Mouse (Mus musculus) forebrain, embryonic 16.5 days (tissue): ENCODE results near the gene Pdzrn3. TPM values are rescaled to one million over a fixed set of nuclear protein-coding genes. Genes with fewer than 3 reads are reported as not detected.
A peak's percentile ranks its signal among the peaks of the same experiment; 100 is the strongest.

Experiments used
- ATAC-seq: fragments of 200-750 bp; cut with Nextera tagmentation; 2 replicates; pipeline ENCODE4 v1.8.0; 2017; ENCODE audit warnings: mild to moderate bottlenecking, moderate library complexity
- H3K27ac ChIP-seq: fragments of 300-500 bp; sonication (generic); 2 replicates; pipeline ENCODE4 v1.5.1; 2014; ENCODE audit warnings: low read length, control low read depth
- H3K27me3 ChIP-seq: fragments of 300-500 bp; sonication (generic); replicated peaks from 2 replicates; pipeline ENCODE4 v1.6.1; 2014; ENCODE audit warnings: low read length; ENCODE audit not compliant: control insufficient read depth, insufficient read depth
- H3K36me3 ChIP-seq: fragments of 300-500 bp; sonication (generic); 2 replicates; pipeline ENCODE4 v1.6.1; 2014; ENCODE audit not compliant: control insufficient read depth, insufficient read depth
- H3K4me1 ChIP-seq: fragments of 300-500 bp; sonication (generic); replicated peaks from 2 replicates; pipeline ENCODE4 v1.6.1; 2014; ENCODE audit warnings: low read length; ENCODE audit not compliant: control insufficient read depth, insufficient read depth
- H3K4me2 ChIP-seq: fragments of 300-500 bp; sonication (generic); 2 replicates; pipeline ENCODE4 v1.6.1; 2014; ENCODE audit warnings: mild to moderate bottlenecking, low read length, control low read depth
- H3K4me3 ChIP-seq: fragments of 300-500 bp; sonication (generic); replicated peaks from 2 replicates; pipeline ENCODE4 v1.5.1; 2014; ENCODE audit warnings: mild to moderate bottlenecking, low read length, control low read depth
- H3K9ac ChIP-seq: fragments of 300-500 bp; sonication (generic); replicated peaks from 2 replicates; pipeline ENCODE4 v1.6.1; 2014; ENCODE audit warnings: low read depth, low read length, control low read depth
- H3K9me3 ChIP-seq: fragments of 300-500 bp; sonication (generic); 2 replicates; pipeline ENCODE4 v1.6.1; 2016; ENCODE audit warnings: low read length; ENCODE audit not compliant: control insufficient read depth
- WGBS: fragments of 180-500 bp; shearing (Covaris S2); extraction: QIAGEN DNeasy Blood & Tissue Kit; methylation state at CpG from one replicate; pipeline ENCODE4 v1.1.7; 2014; 5-methylcytosine and 5-hydroxymethylcytosine counted together
- polyA plus RNA-seq: library from polyadenylated mRNA; unstranded; fragments of >200 nt; fragmentation: Nextera tagmentation; extraction: Ambion mirVana; gene quantifications from 2 replicates; pipeline ENCODE4 v1.2.1, GENCODE M21; 2015

Pdzrn3 gene
- polyA plus RNA-seq, 1 experiment from 2014 or later: 24.0 TPM

DNA sequence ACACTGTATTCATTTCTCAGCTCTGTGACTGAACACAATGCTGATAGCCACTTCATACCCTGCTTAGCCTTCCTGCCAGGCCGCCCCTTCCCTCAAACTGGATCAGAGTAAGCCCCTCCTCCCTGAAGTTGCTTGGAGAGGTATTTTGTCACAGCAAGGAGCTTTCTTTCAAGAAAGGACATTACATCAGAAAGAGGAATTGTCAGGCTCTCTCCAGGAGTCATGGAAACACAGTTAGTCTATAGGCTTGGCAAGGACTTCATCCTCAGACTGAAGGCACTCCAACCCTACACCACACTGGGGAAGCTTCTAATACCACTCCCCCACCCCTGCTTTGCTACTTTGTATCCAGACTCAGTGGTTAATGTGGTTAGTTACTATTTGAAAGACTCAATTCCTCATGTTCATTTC lies 224.2 kb downstream of the Pdzrn3 start:
- Histone ChIP-seq H3K36me3 (peaks cover 24% of the 10 kb centered on the region), H3K27ac (no peak overlapping the region), H3K9ac (no peak overlapping the region), H3K4me1 (peaks cover 3% of the 10 kb centered on the region; the same call in 1 of the 2 replicates), H3K4me3 (no peak overlapping the region), H3K27me3 (no peaks in the 10 kb centered on the region), H3K4me2 (no peak overlapping the region), H3K9me3 (no peaks in the 10 kb centered on the region)
- ATAC-seq: 0 out of 2 replicates have a peak, but pooled peaks have one; percentile 38
- 17% methylated on average over 1 of the region's 1 CpGs for WGBS

DNA sequence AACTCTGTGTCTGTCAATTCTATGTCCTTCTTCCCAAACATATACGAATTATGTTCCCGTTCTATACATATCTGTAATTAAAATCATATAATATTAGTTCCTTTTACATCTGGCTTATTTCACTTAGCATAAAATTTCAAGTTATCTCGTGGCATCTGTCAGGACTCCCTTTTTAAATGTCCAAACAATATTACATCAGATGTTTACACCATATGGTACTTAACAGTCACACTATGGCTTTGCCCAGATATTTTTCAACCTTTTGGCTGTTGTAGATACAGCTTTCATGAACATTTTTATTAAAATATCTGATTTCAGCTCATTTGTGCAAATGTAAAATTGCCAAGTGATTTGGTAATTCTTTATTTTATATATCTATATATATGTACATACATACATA lies 242.3 kb downstream of the Pdzrn3 start:
- 78% methylated on average over 3 of the region's 3 CpGs for WGBS
- Histone ChIP-seq H3K27me3 (no peaks in the 10 kb centered on the region), H3K9ac (no peak overlapping the region), H3K27ac (no peak overlapping the region), H3K4me3 (no peak overlapping the region), H3K4me2 (no peak overlapping the region), H3K36me3 (no peaks in the 10 kb centered on the region), H3K9me3 (no peaks in the 10 kb centered on the region), H3K4me1 (no peaks in the 10 kb centered on the region)
- ATAC-seq: no peak

DNA sequence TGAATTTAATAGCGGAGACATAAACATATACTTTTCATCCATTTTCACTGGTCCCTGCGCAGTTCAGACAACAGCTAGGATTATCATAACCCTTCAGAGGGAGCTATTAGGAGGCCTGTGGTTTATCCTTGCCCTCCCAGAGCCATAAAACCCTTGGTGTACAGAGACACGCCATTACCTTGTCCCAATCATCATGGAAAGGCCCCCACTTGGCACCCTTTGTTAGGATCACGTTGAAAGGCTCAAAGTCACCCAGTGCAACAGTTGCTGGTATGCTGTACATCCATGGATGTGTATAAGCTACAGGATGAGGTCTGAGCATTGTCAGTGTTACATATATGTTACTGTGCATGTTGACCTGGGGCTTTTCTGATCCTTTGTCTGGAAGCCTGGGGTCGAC lies 252.3 kb downstream of the Pdzrn3 start:
- 82% methylated on average over 5 of the region's 5 CpGs for WGBS
- ATAC-seq: no peak
- no peaks in the 10 kb centered on the region for H3K36me3 ChIP-seq

DNA sequence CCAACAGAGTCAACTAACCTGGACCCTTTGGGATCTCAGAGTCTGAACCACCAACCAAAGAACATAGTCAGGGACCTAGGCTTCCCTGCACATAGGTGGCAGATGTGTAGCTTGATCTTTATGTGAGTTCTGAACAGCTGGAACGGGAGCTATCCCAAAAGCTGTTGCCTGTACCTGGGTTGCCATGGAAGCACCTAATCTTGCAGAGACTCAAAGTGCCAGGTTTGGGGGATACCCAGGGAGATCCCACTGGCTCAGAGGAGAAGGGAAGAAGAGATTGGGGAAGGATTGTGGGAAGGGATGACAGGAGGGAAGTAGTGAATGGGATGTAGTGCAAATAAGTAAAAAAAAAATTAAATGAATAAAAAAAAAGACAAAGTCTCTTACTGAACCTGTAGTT lies 268.7 kb downstream of the Pdzrn3 start:
- Histone ChIP-seq H3K27ac (no peak overlapping the region), H3K9me3 (no peaks in the 10 kb centered on the region), H3K36me3 (no peaks in the 10 kb centered on the region), H3K4me2 (no peak overlapping the region), H3K4me3 (no peak overlapping the region), H3K27me3 (no peaks in the 10 kb centered on the region), H3K9ac (no peak overlapping the region), H3K4me1 (0 out of 2 replicates have a peak, but pooled peaks cover 3% of the 10 kb centered on the region)
- 74% methylated on average over 1 of the region's 1 CpGs for WGBS
- ATAC-seq: no peak

More for the DNA sequence above, 252.3 kb downstream of the Pdzrn3 start:
- no peak overlapping the region for H3K4me3 ChIP-seq
- H3K9ac ChIP-seq: no peak overlapping the region
- H3K4me2 ChIP-seq: no peak overlapping the region
- no peak overlapping the region for H3K27ac ChIP-seq
- no peaks in the 10 kb centered on the region for H3K27me3 ChIP-seq
- H3K9me3 ChIP-seq: no peaks in the 10 kb centered on the region
- H3K4me1 ChIP-seq: no peaks in the 10 kb centered on the region

DNA sequence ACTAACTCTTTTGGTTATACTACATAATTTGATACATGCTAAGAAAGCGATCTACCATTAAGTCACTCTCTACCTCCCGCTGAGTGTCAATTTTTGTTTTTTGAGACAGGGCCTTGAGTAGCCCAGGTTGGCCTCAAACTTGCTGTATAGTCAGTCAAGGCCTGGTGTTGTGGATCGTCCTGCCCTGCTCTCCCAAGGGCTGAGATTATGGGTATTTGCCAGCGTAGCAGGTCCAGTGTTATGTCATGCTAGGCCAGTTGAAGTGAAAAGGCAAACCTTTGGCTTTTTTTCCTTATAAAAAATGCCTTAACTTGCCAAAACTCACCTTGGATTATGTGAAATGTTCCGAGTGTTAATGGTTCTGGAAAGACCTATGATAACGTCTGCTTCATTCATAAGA lies 274.2 kb downstream of the Pdzrn3 start:
- no peak for ATAC-seq
- H3K9ac ChIP-seq: no peak overlapping the region
- 0 out of 2 replicates have a peak, but pooled peaks cover 3% of the 10 kb centered on the region for H3K4me1 ChIP-seq
- H3K36me3 ChIP-seq: no peaks in the 10 kb centered on the region
- no peak overlapping the region for H3K27ac ChIP-seq
- H3K4me2 ChIP-seq: no peak overlapping the region
- no peaks in the 10 kb centered on the region for H3K27me3 ChIP-seq
- no peak overlapping the region for H3K4me3 ChIP-seq
- WGBS: 90% methylated on average over 6 of the region's 6 CpGs
- H3K9me3 ChIP-seq: no peaks in the 10 kb centered on the region

GRCm38 (mm10) chr6:101101709-101102654 lies 275.7 kb downstream of the Pdzrn3 start:
- H3K9ac ChIP-seq: no peak overlapping the region
- 0 out of 2 replicates have a peak, but pooled peaks cover 3% of the 10 kb centered on the region for H3K4me1 ChIP-seq
- no peak overlapping the region for H3K4me2 ChIP-seq
- no peak for ATAC-seq
- H3K27ac ChIP-seq: no peak overlapping the region
- no peak overlapping the region for H3K4me3 ChIP-seq
- WGBS: 65% methylated on average over 14 of the region's 14 CpGs
- H3K27me3 ChIP-seq: no peaks in the 10 kb centered on the region
- no peaks in the 10 kb centered on the region for H3K9me3 ChIP-seq
- no peaks in the 10 kb centered on the region for H3K36me3 ChIP-seq
